Mouse (Mus musculus): Measurements from ENCODE around the gene E330021D16Rik. TPM values are rescaled to one million over a fixed set of nuclear protein-coding genes. Genes with fewer than 3 reads are reported as not detected.

Gene E330021D16Rik
- total RNA-seq, 1 experiment from 2014 or later, result not detected

GRCm38 (mm10) chr6:136421059-136421458, 5.7 kb upstream of the E330021D16Rik start:
- no peak for DNase-seq

- DNase-seq, result no peak
These were observed 3.8 kb upstream of the E330021D16Rik start for GRCm38 (mm10) chr6:136418889-136419835.

- DNase-seq, result no peak
These were observed 3.0 kb upstream of the E330021D16Rik start for GRCm38 (mm10) chr6:136418333-136418848.

- no peak for DNase-seq
These were observed 2.5 kb upstream of the E330021D16Rik start for GRCm38 (mm10) chr6:136417864-136418263.

GRCm38 (mm10) chr6:136413856-136414362, 1.5 kb downstream of the E330021D16Rik start:
- no peak for DNase-seq

GRCm38 (mm10) chr6:136407608-136408192, 7.7 kb downstream of the E330021D16Rik start:
- peak; percentile 28 for DNase-seq

GRCm38 (mm10) chr6:136396860-136397259, 18.5 kb downstream of the E330021D16Rik start:
- DNase-seq, result no peak

GRCm38 (mm10) chr6:136390262-136390661, 25.1 kb downstream of the E330021D16Rik start:
- DNase-seq, result no peak

GRCm38 (mm10) chr6:136385287-136385686, 30.1 kb downstream of the E330021D16Rik start:
- DNase-seq, result no peak

GRCm38 (mm10) chr6:136383218-136383617, 32.2 kb downstream of the E330021D16Rik start:
- DNase-seq, result no peak

GRCm38 (mm10) chr6:136376097-136376496, 39.3 kb downstream of the E330021D16Rik start:
- no peak for DNase-seq

- DNase-seq, result no peak
These were observed 50.8 kb downstream of the E330021D16Rik start for GRCm38 (mm10) chr6:136364430-136365098.

- no peak for DNase-seq
These were observed 51.4 kb downstream of the E330021D16Rik start for GRCm38 (mm10) chr6:136364008-136364407.

- DNase-seq, result no peak
These were observed 52.1 kb downstream of the E330021D16Rik start for GRCm38 (mm10) chr6:136363313-136363712.

GRCm38 (mm10) chr6:136358471-136358870, 56.9 kb downstream of the E330021D16Rik start:
- no peak for DNase-seq

GRCm38 (mm10) chr6:136353399-136354184, 61.8 kb downstream of the E330021D16Rik start:
- DNase-seq, result peak; percentile 75

Other genes with a start within 250 kb of the E330021D16Rik start
- 0.11 and 0.15 TPM in 2 replicates for gene Grin2b, start 242.1 kb downstream of the E330021D16Rik start, total RNA-seq (2021)
- not detected in 2 replicates for gene Gm8994, start 88.0 kb downstream of the E330021D16Rik start, total RNA-seq (2021)
- gene Atf7ip, start 90.6 kb upstream of the E330021D16Rik start, total RNA-seq (2021), result 82.0 and 103 TPM in 2 replicates
- 101 and 110 TPM in 2 replicates for gene Plbd1, start 246.4 kb upstream of the E330021D16Rik start, total RNA-seq (2021)

All from adrenal gland, postnatal 14 days (tissue).